Mouse (Mus musculus) heart, embryonic 10.5 days (tissue): ENCODE results near the gene Ccnt1. TPM values are rescaled to one million over a fixed set of nuclear protein-coding genes. Genes with fewer than 3 reads are reported as not detected.
A peak's percentile ranks its signal among the peaks of the same experiment; 100 is the strongest.

Source experiments
- DNase-seq: peaks from one replicate; pipeline ENCODE4 v3.0.0-alpha.2; 2017; ENCODE audit warnings: low spot score
- H3K27ac ChIP-seq: fragments of 300-500 bp; sonication (generic); 2 replicates; pipeline ENCODE4 v1.5.1; 2016; ENCODE audit warnings: mild to moderate bottlenecking
- H3K27me3 ChIP-seq: fragments of 300-500 bp; sonication (generic); 2 replicates; pipeline ENCODE4 v1.6.1; 2016; ENCODE audit warnings: mild to moderate bottlenecking; ENCODE audit not compliant: poor library complexity, insufficient read depth, severe bottlenecking
- H3K36me3 ChIP-seq: fragments of 300-500 bp; sonication (generic); 2 replicates; pipeline ENCODE4 v1.6.1; 2016; ENCODE audit warnings: mild to moderate bottlenecking, moderate library complexity
- H3K4me1 ChIP-seq: fragments of 300-500 bp; sonication (generic); 2 replicates; pipeline ENCODE4 v1.6.1; 2016; ENCODE audit warnings: mild to moderate bottlenecking
- H3K4me3 ChIP-seq: fragments of 300-500 bp; sonication (generic); 2 replicates; pipeline ENCODE4 v1.5.1; 2016; ENCODE audit warnings: mild to moderate bottlenecking, moderate library complexity
- H3K9me3 ChIP-seq: fragments of 300-500 bp; sonication (generic); 2 replicates; pipeline ENCODE4 v1.6.1; 2016; ENCODE audit warnings: mild to moderate bottlenecking, moderate library complexity
- WGBS: fragments of 180-500 bp; shearing (Covaris S2); methylation state at CpG from one replicate; pipeline ENCODE4 v1.1.7; 2016; 5-methylcytosine and 5-hydroxymethylcytosine counted together
- polyA plus RNA-seq: library from polyadenylated mRNA; unstranded; fragments of >200 nt; fragmentation: Nextera tagmentation; extraction: Ambion mirVana; gene quantifications from 2 replicates; pipeline ENCODE4 v1.2.1, GENCODE M21; 2016

Ccnt1 gene
- polyA plus RNA-seq, 1 experiment from 2014 or later = 53.0 TPM

DNA sequence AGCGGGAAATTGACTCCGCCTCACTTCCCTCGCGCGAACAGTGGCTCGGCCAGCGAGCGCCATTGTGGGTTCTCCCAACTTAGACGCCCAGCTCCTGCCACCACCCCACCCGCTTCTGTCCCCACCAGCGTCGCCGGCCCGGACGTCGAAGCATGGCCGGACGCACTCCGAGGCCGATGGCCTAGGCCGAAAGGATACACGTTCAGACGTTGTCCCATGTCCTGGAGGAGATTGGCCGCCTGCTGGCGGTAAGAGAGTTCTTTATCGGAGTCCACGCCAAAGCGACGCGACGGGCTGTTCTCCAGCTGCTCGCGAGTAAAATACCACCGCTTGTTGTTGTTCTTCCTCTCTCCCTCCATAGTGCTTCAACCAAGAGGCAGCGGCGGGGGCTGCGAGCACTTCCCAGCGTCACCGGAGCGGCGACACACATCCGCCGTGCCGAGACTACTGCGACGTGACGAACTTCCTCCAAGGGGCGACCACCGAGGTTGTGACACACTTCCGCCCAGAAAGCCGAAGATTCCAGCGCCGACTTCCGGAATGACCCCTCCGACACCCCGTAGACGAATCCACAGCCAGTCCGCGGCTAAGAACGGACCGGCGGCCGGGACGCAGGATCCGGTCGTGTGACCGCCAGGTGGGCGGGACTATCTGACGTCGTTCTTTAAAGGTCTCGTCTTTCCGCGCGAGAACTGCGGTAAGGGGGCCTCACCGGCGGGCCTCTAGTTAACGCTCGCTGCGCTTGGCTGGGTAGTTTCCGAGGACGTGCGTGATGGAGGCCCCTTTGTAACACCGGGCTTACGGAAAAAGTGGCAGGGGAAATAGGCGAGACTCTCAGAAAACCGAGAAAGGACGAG lies 3.2 kb downstream of the Ccnt1 start:
- WGBS = under 1% methylated on average over 88 of the region's 88 CpGs
- H3K36me3 ChIP-seq = peaks cover 21% of the 10 kb centered on the region
- H3K4me1 ChIP-seq = peaks cover 23% of the 10 kb centered on the region
- DNase-seq = peak; percentile 100
- H3K27ac ChIP-seq = peak overlapping the region; percentile 95
- peak overlapping the region; percentile 96 for H3K4me3 ChIP-seq
- no peaks in the 10 kb centered on the region for H3K27me3 ChIP-seq
- no peaks in the 10 kb centered on the region for H3K9me3 ChIP-seq

GRCm38 (mm10) chr15:98566973-98567277 lies 3.8 kb downstream of the Ccnt1 start:
- Histone ChIP-seq H3K36me3 (peaks cover 23% of the 10 kb centered on the region), H3K4me1 (peaks cover 23% of the 10 kb centered on the region), H3K27me3 (no peaks in the 10 kb centered on the region), H3K4me3 (peak overlapping the region; percentile 96), H3K9me3 (no peaks in the 10 kb centered on the region), H3K27ac (peak overlapping the region; percentile 95)
- DNase-seq = no peak
- WGBS = under 1% methylated on average over 15 of the region's 15 CpGs

- no peaks in the 10 kb centered on the region for H3K27me3 ChIP-seq
- no peaks in the 10 kb centered on the region for H3K9me3 ChIP-seq
- no peaks in the 10 kb centered on the region for H3K4me1 ChIP-seq
- peak; percentile 50 for DNase-seq
- WGBS = 83% methylated on average over 5 of the region's 5 CpGs
- no peak overlapping the region for H3K27ac ChIP-seq
- no peak overlapping the region for H3K4me3 ChIP-seq
- H3K36me3 ChIP-seq = peaks cover 76% of the 10 kb centered on the region
Observed at GRCm38 (mm10) chr15:98557186-98557585, 13.5 kb downstream of the Ccnt1 start.

DNA sequence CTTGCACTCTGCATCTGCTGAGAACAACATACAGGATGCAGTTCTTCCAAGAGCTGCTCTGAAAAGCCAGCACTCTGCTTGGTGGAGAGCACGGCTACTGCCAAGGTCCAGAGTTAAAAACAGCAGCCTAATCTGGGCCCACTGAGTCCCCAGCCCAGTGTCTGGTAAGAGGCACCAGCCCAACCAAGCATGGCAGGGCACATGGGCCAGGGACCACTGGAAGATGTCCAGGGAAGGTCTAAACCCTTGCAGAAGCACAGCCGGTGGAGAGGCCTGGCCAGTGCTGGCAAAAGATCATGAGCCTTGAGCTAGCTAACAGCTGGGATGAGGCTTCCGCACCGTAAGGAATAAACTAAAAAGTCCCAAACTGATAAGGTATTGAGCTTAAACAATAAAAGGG lies 14.8 kb downstream of the Ccnt1 start:
- H3K9me3 ChIP-seq = no peaks in the 10 kb centered on the region
- DNase-seq = peak; percentile 50
- H3K27ac ChIP-seq = no peak overlapping the region
- no peak overlapping the region for H3K4me3 ChIP-seq
- H3K4me1 ChIP-seq = no peaks in the 10 kb centered on the region
- 92% methylated on average over 4 of the region's 4 CpGs for WGBS
- no peaks in the 10 kb centered on the region for H3K27me3 ChIP-seq
- H3K36me3 ChIP-seq = peaks cover 82% of the 10 kb centered on the region

GRCm38 (mm10) chr15:98552758-98553157 lies 18.0 kb downstream of the Ccnt1 start:
- no peaks in the 10 kb centered on the region for H3K27me3 ChIP-seq
- H3K4me1 ChIP-seq = no peaks in the 10 kb centered on the region
- peak; percentile 59 for DNase-seq
- 83% methylated on average over 2 of the region's 2 CpGs for WGBS
- no peak overlapping the region for H3K27ac ChIP-seq
- no peak overlapping the region for H3K4me3 ChIP-seq
- peaks cover 82% of the 10 kb centered on the region for H3K36me3 ChIP-seq
- no peaks in the 10 kb centered on the region for H3K9me3 ChIP-seq

DNA sequence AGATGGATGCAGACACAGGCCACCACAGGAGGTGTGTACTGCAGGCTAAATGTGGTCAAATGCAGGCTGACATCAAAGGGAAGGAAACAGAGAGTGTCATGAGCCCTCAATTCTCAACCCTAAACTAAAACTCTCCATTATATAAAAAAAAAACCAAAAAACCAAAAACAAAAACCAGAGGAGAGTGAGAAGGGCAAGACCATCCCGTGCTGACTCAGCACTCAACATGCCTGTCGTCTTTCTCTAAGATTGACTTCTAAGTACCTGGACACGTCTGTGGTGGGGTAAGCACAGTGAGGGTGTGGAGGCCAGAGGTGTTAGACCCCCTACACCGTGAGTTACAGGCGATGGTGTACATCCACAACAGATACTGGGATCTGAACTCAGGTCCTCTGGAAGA lies 23.9 kb downstream of the Ccnt1 start:
- no peaks in the 10 kb centered on the region for H3K9me3 ChIP-seq
- peaks cover 90% of the 10 kb centered on the region for H3K36me3 ChIP-seq
- H3K4me1 ChIP-seq = no peaks in the 10 kb centered on the region
- no peak overlapping the region for H3K27ac ChIP-seq
- H3K4me3 ChIP-seq = no peak overlapping the region
- WGBS = 89% methylated on average over 5 of the region's 5 CpGs
- H3K27me3 ChIP-seq = no peaks in the 10 kb centered on the region
- no peak for DNase-seq

DNA sequence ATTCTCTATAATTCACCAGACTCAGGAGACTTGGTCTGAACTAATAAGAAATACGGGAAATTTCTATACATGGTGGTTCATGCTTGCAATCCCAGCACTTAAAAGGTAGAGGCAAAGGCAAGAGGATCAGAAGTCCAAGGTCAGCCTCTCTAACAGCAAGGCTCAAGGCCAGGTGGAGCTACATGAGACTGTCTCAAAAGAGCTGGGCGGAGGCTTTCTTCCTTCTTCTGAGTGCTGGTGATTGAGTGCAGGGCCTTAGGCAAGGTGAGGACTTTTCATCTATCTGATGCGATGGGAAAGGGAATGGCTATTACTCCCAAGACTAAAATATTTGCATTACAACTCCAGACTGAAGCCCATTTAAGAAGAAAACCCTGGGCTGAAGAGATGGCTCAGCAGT lies 25.6 kb downstream of the Ccnt1 start:
- H3K36me3 ChIP-seq = peaks cover 87% of the 10 kb centered on the region
- WGBS = 89% methylated on average over 3 of the region's 3 CpGs
- no peaks in the 10 kb centered on the region for H3K9me3 ChIP-seq
- H3K27ac ChIP-seq = no peak overlapping the region
- no peaks in the 10 kb centered on the region for H3K27me3 ChIP-seq
- no peak for DNase-seq
- H3K4me1 ChIP-seq = no peaks in the 10 kb centered on the region
- H3K4me3 ChIP-seq = no peak overlapping the region

DNA sequence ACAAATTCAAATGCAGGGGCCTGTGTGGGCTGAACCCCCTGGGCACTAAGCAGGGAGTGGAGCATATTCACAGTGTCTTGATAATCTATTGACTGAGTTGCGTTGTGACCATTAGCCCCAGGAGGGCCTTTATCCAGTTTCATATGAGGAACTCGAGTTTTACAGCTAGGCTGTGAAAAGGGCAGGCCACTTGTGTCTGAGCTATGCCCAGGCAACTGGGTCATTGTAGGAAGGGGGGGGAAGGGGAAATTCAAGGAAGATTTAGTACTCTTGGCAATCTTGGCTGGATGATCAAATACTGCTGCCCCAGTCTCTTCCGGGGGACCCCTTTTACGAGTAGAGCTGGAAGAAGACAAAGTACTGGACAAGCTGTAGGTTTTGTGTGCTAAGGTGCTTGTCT lies 27.4 kb downstream of the Ccnt1 start:
- Histone ChIP-seq H3K36me3 (peaks cover 81% of the 10 kb centered on the region), H3K27ac (no peak overlapping the region), H3K4me1 (no peaks in the 10 kb centered on the region), H3K4me3 (no peak overlapping the region), H3K9me3 (no peaks in the 10 kb centered on the region), H3K27me3 (no peaks in the 10 kb centered on the region)
- DNase-seq = no peak
- 87% methylated on average over 4 of the region's 4 CpGs for WGBS

GRCm38 (mm10) chr15:98541064-98541463 lies 29.7 kb downstream of the Ccnt1 start:
- Histone ChIP-seq H3K4me3 (no peak overlapping the region), H3K27ac (no peak overlapping the region), H3K9me3 (no peaks in the 10 kb centered on the region), H3K27me3 (no peaks in the 10 kb centered on the region), H3K36me3 (peaks cover 66% of the 10 kb centered on the region), H3K4me1 (peaks cover 3% of the 10 kb centered on the region; the same call in 1 of the 2 replicates)
- 86% methylated on average over 6 of the region's 6 CpGs for WGBS
- DNase-seq = no peak

DNA sequence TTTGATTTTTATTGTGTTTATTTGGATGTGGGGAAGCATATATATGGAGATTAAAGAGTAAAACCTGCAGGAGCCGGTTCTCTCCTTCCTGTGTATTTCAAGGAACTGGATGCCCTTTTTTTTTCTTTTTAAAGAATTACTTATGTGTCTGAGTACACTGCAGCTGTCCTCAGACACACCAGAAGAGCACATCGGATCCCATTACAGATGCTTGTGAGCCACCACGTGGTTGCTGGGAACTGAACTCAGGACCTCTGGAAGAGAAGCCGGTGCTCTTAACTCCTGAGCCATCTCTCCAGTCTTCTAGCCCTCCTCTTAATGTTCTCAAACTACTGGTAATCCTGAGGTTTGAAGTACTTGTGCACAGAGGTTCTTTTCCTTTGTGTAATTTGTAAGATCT lies 32.8 kb downstream of the Ccnt1 start:
- 75% methylated on average over 4 of the region's 4 CpGs for WGBS
- DNase-seq = peak; percentile 28
- Histone ChIP-seq H3K36me3 (peaks cover 36% of the 10 kb centered on the region), H3K27me3 (no peaks in the 10 kb centered on the region), H3K27ac (no peak overlapping the region), H3K4me3 (no peak overlapping the region), H3K9me3 (no peaks in the 10 kb centered on the region), H3K4me1 (peaks cover 3% of the 10 kb centered on the region; the same call in 1 of the 2 replicates)

DNA sequence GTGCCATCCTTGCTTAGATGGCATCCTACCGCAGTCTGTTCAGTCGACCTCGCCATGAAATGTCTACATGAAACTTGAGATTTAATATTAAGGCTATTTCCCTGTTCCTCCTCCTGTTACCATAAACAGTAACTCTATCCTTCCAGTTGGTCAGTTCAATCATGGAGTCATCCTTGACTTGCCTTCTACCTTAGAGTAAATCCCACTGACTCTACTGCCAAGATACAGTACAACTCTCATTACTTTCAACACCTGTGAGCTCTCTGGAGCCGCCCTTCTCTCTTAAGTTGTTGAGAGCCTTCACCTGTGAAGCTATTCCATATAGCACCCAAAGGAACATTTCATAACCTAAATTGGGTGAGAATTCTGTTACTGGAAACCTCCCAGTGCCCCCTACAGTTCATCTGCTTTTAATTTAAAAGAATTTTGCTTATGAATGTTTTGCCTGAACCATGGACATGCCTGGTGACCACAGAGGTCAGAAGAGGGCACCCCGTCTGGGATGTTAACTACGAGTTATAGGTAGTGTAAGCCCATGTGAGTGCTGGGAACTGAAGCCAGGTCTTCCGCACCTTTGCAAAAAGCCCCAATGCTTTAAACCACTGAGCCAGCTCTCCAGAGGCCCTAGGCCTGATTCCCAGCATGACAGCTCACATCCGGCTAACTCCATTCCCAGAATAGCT lies 33.8 kb downstream of the Ccnt1 start:
- no peak for DNase-seq
- Histone ChIP-seq H3K36me3 (peaks cover 33% of the 10 kb centered on the region), H3K27me3 (no peaks in the 10 kb centered on the region), H3K4me1 (peaks cover 9% of the 10 kb centered on the region), H3K4me3 (no peak overlapping the region), H3K9me3 (no peaks in the 10 kb centered on the region), H3K27ac (no peak overlapping the region)
- WGBS = 85% methylated on average over 8 of the region's 8 CpGs

DNA sequence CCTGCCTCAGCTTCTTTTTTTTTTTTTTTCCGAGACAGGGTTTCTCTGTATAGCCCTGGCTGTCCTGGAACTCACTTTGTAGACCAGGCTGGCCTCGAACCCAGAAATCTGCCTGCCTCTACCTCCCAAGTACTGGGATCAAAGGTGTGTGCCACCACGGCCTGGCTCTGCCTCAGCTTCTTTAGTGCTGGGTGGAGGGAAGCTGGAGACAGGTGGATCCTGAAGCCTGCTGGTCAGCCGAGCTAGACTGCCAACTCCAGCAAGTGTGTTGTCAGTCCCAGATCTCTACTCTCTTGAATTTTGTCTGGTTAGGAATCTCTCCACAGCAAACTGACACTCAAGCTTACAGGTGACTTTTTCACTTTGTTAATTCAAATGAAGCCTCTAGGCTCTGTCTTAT lies 34.8 kb downstream of the Ccnt1 start:
- Histone ChIP-seq H3K9me3 (no peaks in the 10 kb centered on the region), H3K27me3 (no peaks in the 10 kb centered on the region), H3K4me1 (peaks cover 9% of the 10 kb centered on the region), H3K27ac (no peak overlapping the region), H3K36me3 (peaks cover 34% of the 10 kb centered on the region), H3K4me3 (no peak overlapping the region)
- DNase-seq = peak; percentile 53
- 70% methylated on average over 4 of the region's 4 CpGs for WGBS

GRCm38 (mm10) chr15:98533881-98534627 lies 36.7 kb downstream of the Ccnt1 start, which contains the start of gene Kansl2:
Gene Kansl2, minus strand, starts transcription at chr15:98534264.
- Histone ChIP-seq H3K9me3 (no peaks in the 10 kb centered on the region), H3K4me1 (peaks cover 9% of the 10 kb centered on the region), H3K27me3 (no peaks in the 10 kb centered on the region), H3K4me3 (peak within 1 kb of the TSS; percentile 95), H3K27ac (peak within 1 kb of the TSS; percentile 100), H3K36me3 (peaks cover 41% of the 10 kb centered on the region)
- WGBS = under 1% methylated on average over 69 of the region's 70 CpGs
- DNase-seq = peak; percentile 100
